18 mouse cellular contexts compared by ENCODE assay signal in genomic region chr5:54178966-54179547, GRCm38 (mm10).
DNase-seq lines count a peak whose midpoint lies in the region; ATAC-seq lines count a peak whose summit lies in the region.
"Had no signal": no experiment of that assay in that cellular context is flagged by ENCODE, and none has a peak within 500 bp of the region (broad histone marks: within the 10 kb centered on the region; RNA-seq: fewer than 3 reads in every experiment).

No protein-coding gene starts in this region.

- no peak overlapping the region for H3K4me2 ChIP-seq in forebrain, embryonic 15.5 days (replicated peaks)
- no peak overlapping the region for H3K4me2 ChIP-seq in hindbrain, embryonic 11.5 days (replicated peaks; ENCODE audit: low read depth, low read length)
- no peak overlapping the region for H3K4me2 ChIP-seq in hindbrain, embryonic 14.5 days (replicated peaks)
- no peak overlapping the region for H3K4me2 ChIP-seq in midbrain, embryonic 13.5 days (replicated peaks)
- no peak overlapping the region for H3K4me2 ChIP-seq in midbrain, embryonic 15.5 days
- H3K4me2 ChIP-seq: stomach, embryonic 15.5 days had no signal

- 0 out of 2 replicates have a peak, but pooled peaks have one; percentile 7 for ATAC-seq in forebrain, embryonic 15.5 days (replicated peaks)
- ATAC-seq in hindbrain, embryonic 11.5 days (ENCODE audit: low FRiP score): 0 out of 2 replicates have a peak, but pooled peaks have one; percentile 19
- ATAC-seq in hindbrain, embryonic 14.5 days (ENCODE audit: low FRiP score): no peak
- peak; percentile 1; the same call in 1 of the 2 replicates for ATAC-seq in midbrain, embryonic 13.5 days
- ATAC-seq in midbrain, embryonic 15.5 days (replicated peaks): no peak
- no peak for ATAC-seq in megakaryocyte progenitor cell, adult 5-6 weeks (replicated peaks; ENCODE audit: poor library complexity)
- ATAC-seq: Patski had no signal

- no peak overlapping the region for H3K4me3 ChIP-seq in forebrain, embryonic 15.5 days
- no peak overlapping the region for H3K4me3 ChIP-seq in forebrain, embryonic 10.5 days
- H3K4me3 ChIP-seq in hindbrain, embryonic 11.5 days (ENCODE audit: low read depth, low read length): no peak overlapping the region
- H3K4me3 ChIP-seq in hindbrain, embryonic 14.5 days (replicated peaks; ENCODE audit: low read length): no peak overlapping the region
- no peak overlapping the region for H3K4me3 ChIP-seq in midbrain, embryonic 13.5 days (replicated peaks)
- H3K4me3 ChIP-seq in midbrain, embryonic 15.5 days: no peak overlapping the region
- H3K4me3 ChIP-seq: erythroblast, embryonic 14.5 days; left cerebral cortex, adult 2 months; megakaryocyte, embryonic 14.5 days; stomach, embryonic 15.5 days had no signal

- DNase-seq in forebrain, embryonic 10.5 days (ENCODE audit: extremely low spot score, low spot score): no peak
- DNase-seq in hindbrain, embryonic 11.5 days (ENCODE audit: low spot score): peak; percentile 20
- DNase-seq in hindbrain, embryonic 14.5 days (ENCODE audit: low spot score): no peak
- DNase-seq in yolk sac, embryonic 10.5 days (ENCODE audit: low spot score): peak; percentile 8
- DNase-seq: cerebellum, adult 18-20 months; kidney, adult 9 months; lung, adult 18-20 months; retina, postnatal 1 day; thymus, postnatal 4 days had no signal

- H3K27me3 ChIP-seq in forebrain, embryonic 15.5 days: no peaks in the 10 kb centered on the region
- H3K27me3 ChIP-seq in forebrain, embryonic 10.5 days (ENCODE audit: poor library complexity, severe bottlenecking): peaks cover 21% of the 10 kb centered on the region
- no peaks in the 10 kb centered on the region for H3K27me3 ChIP-seq in hindbrain, embryonic 11.5 days (ENCODE audit: control insufficient read depth, insufficient read depth, low read length)
- no peaks in the 10 kb centered on the region for H3K27me3 ChIP-seq in hindbrain, embryonic 14.5 days (ENCODE audit: control insufficient read depth, insufficient read depth, low read length)
- H3K27me3 ChIP-seq in midbrain, embryonic 13.5 days: 0 out of 2 replicates have a peak, but pooled peaks cover 5% of the 10 kb centered on the region
- H3K27me3 ChIP-seq in midbrain, embryonic 15.5 days (replicated peaks): no peaks in the 10 kb centered on the region
- H3K27me3 ChIP-seq: megakaryocyte, embryonic 14.5 days; stomach, embryonic 15.5 days had no signal

- peaks cover 21% of the 10 kb centered on the region for H3K4me1 ChIP-seq in forebrain, embryonic 15.5 days
- H3K4me1 ChIP-seq in forebrain, embryonic 10.5 days: peaks cover 29% of the 10 kb centered on the region
- peaks cover 5% of the 10 kb centered on the region; the same call in 1 of the 2 replicates for H3K4me1 ChIP-seq in hindbrain, embryonic 11.5 days (replicated peaks; ENCODE audit: control insufficient read depth, insufficient read depth, low read length)
- peaks cover 19% of the 10 kb centered on the region for H3K4me1 ChIP-seq in hindbrain, embryonic 14.5 days (replicated peaks; ENCODE audit: control insufficient read depth, insufficient read depth, low read length)
- H3K4me1 ChIP-seq in midbrain, embryonic 13.5 days (replicated peaks): peaks cover 26% of the 10 kb centered on the region
- H3K4me1 ChIP-seq in midbrain, embryonic 15.5 days: peaks cover 20% of the 10 kb centered on the region
- H3K4me1 ChIP-seq: megakaryocyte, embryonic 14.5 days had no signal

- WGBS in forebrain, embryonic 15.5 days: 70% methylated on average over 13 of the region's 13 CpGs
- 68% methylated on average over 13 of the region's 13 CpGs for WGBS in forebrain, embryonic 10.5 days
- 36% methylated on average over 13 of the region's 13 CpGs for WGBS in hindbrain, embryonic 11.5 days
- 56% methylated on average over 13 of the region's 13 CpGs for WGBS in hindbrain, embryonic 14.5 days
- WGBS in midbrain, embryonic 13.5 days: 71% methylated on average over 13 of the region's 13 CpGs
- 62% methylated on average over 13 of the region's 13 CpGs for WGBS in midbrain, embryonic 15.5 days

- no peak overlapping the region for H3K9ac ChIP-seq in forebrain, embryonic 15.5 days (replicated peaks)
- no peak overlapping the region for H3K9ac ChIP-seq in hindbrain, embryonic 11.5 days (ENCODE audit: low read depth, low read length)
- H3K9ac ChIP-seq in hindbrain, embryonic 14.5 days: no peak overlapping the region
- no peak overlapping the region for H3K9ac ChIP-seq in midbrain, embryonic 13.5 days (replicated peaks)
- H3K9ac ChIP-seq in midbrain, embryonic 15.5 days: no peak overlapping the region
- H3K9ac ChIP-seq: stomach, embryonic 15.5 days had no signal

- H3K9me3 ChIP-seq in forebrain, embryonic 15.5 days: no peaks in the 10 kb centered on the region
- H3K9me3 ChIP-seq in forebrain, embryonic 10.5 days: no peaks in the 10 kb centered on the region
- no peaks in the 10 kb centered on the region for H3K9me3 ChIP-seq in hindbrain, embryonic 11.5 days (ENCODE audit: control insufficient read depth, low read length)
- peaks cover 5% of the 10 kb centered on the region; the same call in 1 of the 2 replicates for H3K9me3 ChIP-seq in hindbrain, embryonic 14.5 days (ENCODE audit: control insufficient read depth, low read length)
- no peaks in the 10 kb centered on the region for H3K9me3 ChIP-seq in midbrain, embryonic 13.5 days
- H3K9me3 ChIP-seq in midbrain, embryonic 15.5 days: no peaks in the 10 kb centered on the region
- H3K9me3 ChIP-seq: stomach, embryonic 15.5 days had no signal

- H3K36me3 ChIP-seq in forebrain, embryonic 15.5 days: no peaks in the 10 kb centered on the region
- no peaks in the 10 kb centered on the region for H3K36me3 ChIP-seq in forebrain, embryonic 10.5 days (replicated peaks)
- H3K36me3 ChIP-seq in hindbrain, embryonic 11.5 days (ENCODE audit: control insufficient read depth, insufficient read depth, low read length): no peaks in the 10 kb centered on the region
- H3K36me3 ChIP-seq in hindbrain, embryonic 14.5 days (replicated peaks; ENCODE audit: control insufficient read depth, insufficient read depth): no peaks in the 10 kb centered on the region
- no peaks in the 10 kb centered on the region for H3K36me3 ChIP-seq in midbrain, embryonic 13.5 days
- H3K36me3 ChIP-seq in midbrain, embryonic 15.5 days (replicated peaks): no peaks in the 10 kb centered on the region
- H3K36me3 ChIP-seq: stomach, embryonic 15.5 days had no signal

- no peak overlapping the region for H3K27ac ChIP-seq in forebrain, embryonic 15.5 days (replicated peaks)
- H3K27ac ChIP-seq in forebrain, embryonic 10.5 days: no peak overlapping the region
- 0 out of 2 replicates have a peak overlapping the region, but pooled peaks have one; percentile 51 for H3K27ac ChIP-seq in hindbrain, embryonic 11.5 days (ENCODE audit: low read depth, low read length)
- no peak overlapping the region for H3K27ac ChIP-seq in hindbrain, embryonic 14.5 days
- H3K27ac ChIP-seq in midbrain, embryonic 13.5 days: no peak overlapping the region
- no peak overlapping the region for H3K27ac ChIP-seq in midbrain, embryonic 15.5 days
- H3K27ac ChIP-seq: left cerebral cortex, adult 2 months; stomach, embryonic 15.5 days had no signal

Comparison
In these comparisons a context has a peak if more than half of its experiments do, and no peak if none do; other contexts are left out.
1. ATAC-seq: peak in forebrain, embryonic 15.5 days (single experiment), hindbrain, embryonic 11.5 days (single experiment) and midbrain, embryonic 13.5 days (single experiment); none in hindbrain, embryonic 14.5 days (single experiment), midbrain, embryonic 15.5 days (single experiment) and megakaryocyte progenitor cell, adult 5-6 weeks (single experiment).
2. DNase-seq: peak in hindbrain, embryonic 11.5 days (single experiment) and yolk sac, embryonic 10.5 days (single experiment); none in forebrain, embryonic 10.5 days (single experiment) and hindbrain, embryonic 14.5 days (single experiment).